Mouse (Mus musculus) embryonic facial prominence, embryonic 14.5 days (tissue): ENCODE data around the gene Dctn2. TPM values are rescaled to one million over a fixed set of nuclear protein-coding genes. Genes with fewer than 3 reads are reported as not detected.

Experiments used
- ATAC-seq: fragments of 200-750 bp; cut with Nextera tagmentation; 2 replicates; pipeline ENCODE4 v1.8.0; 2017; ENCODE audit warnings: low read depth, moderate number of reproducible peaks, moderate TSS enrichment
- DNase-seq: peaks from one replicate; pipeline ENCODE4 v3.0.0-alpha.2; 2015; ENCODE audit warnings: low spot score
- H3K27ac ChIP-seq: fragments of 300-500 bp; sonication (generic); replicated peaks from 2 replicates; pipeline ENCODE4 v1.5.1; 2014; ENCODE audit warnings: low read depth, mild to moderate bottlenecking, low read length, moderate library complexity
- H3K27me3 ChIP-seq: fragments of 300-500 bp; sonication (generic); replicated peaks from 2 replicates; pipeline ENCODE4 v1.6.1; 2014; ENCODE audit warnings: low read length; ENCODE audit not compliant: control insufficient read depth, insufficient read depth
- H3K36me3 ChIP-seq: fragments of 300-500 bp; sonication (generic); 2 replicates; pipeline ENCODE4 v1.6.1; 2014; ENCODE audit warnings: low read length, mixed read lengths; ENCODE audit not compliant: control insufficient read depth, insufficient read depth
- H3K4me1 ChIP-seq: fragments of 300-500 bp; sonication (generic); 2 replicates; pipeline ENCODE4 v1.6.1; 2014; ENCODE audit warnings: antibody characterized with exemption, low read length; ENCODE audit not compliant: control insufficient read depth, insufficient read depth
- H3K4me2 ChIP-seq: fragments of 300-500 bp; sonication (generic); 2 replicates; pipeline ENCODE4 v1.6.1; 2014; ENCODE audit warnings: low read depth, mild to moderate bottlenecking, low read length, moderate library complexity, mixed read lengths
- H3K4me3 ChIP-seq: fragments of 300-500 bp; sonication (generic); 2 replicates; pipeline ENCODE4 v1.5.1; 2014; ENCODE audit warnings: low read depth, mild to moderate bottlenecking, low read length
- H3K9ac ChIP-seq: fragments of 300-500 bp; sonication (generic); 2 replicates; pipeline ENCODE4 v1.6.1; 2014; ENCODE audit warnings: low read depth, mild to moderate bottlenecking, low read length, moderate library complexity, mixed read lengths
- H3K9me3 ChIP-seq: fragments of 300-500 bp; sonication (generic); 2 replicates; pipeline ENCODE4 v1.6.1; 2016; ENCODE audit warnings: low read length; ENCODE audit not compliant: control insufficient read depth
- WGBS: fragments of 180-500 bp; shearing (Covaris S2); extraction: QIAGEN DNeasy Blood & Tissue Kit; methylation state at CpG from one replicate; pipeline ENCODE4 v1.1.7; 2014; 5-methylcytosine and 5-hydroxymethylcytosine counted together
- polyA plus RNA-seq: library from polyadenylated mRNA; unstranded; fragments of >200 nt; fragmentation: Nextera tagmentation; extraction: Ambion mirVana; gene quantifications from 2 replicates; pipeline ENCODE4 v1.2.1, GENCODE M21; 2014

Gene Dctn2
- polyA plus RNA-seq, 1 experiment from 2014 or later = 166 TPM

DNA sequence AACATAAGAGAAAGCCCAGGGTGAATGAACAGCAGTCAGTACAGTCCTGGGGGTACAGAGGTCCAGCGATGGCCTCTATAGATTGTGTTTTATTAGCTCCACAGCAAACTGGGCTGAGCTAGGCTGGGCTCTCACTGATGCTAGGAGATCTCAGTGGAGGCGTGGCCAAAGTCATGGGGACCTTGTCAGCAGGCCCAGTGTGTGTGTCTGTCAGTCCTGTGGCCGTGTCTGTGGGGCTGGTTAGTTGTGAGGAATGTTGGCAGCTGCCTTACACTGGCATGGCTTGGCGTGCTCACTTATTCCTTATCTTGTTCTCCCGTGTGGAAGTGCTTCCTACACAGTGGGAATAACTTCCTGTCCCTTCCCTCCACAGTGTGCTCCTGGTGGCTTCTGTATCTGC lies 2.2 kb downstream of the Dctn2 start:
- Histone ChIP-seq H3K9ac (no peak overlapping the region), H3K36me3 (peaks cover 50% of the 10 kb centered on the region)

GRCm38 (mm10) chr10:127269036-127269435 lies 2.9 kb downstream of the Dctn2 start:
- H3K36me3 ChIP-seq = peaks cover 54% of the 10 kb centered on the region
- H3K9ac ChIP-seq = no peak overlapping the region

More for the DNA sequence above, 2.2 kb downstream of the Dctn2 start:
- DNase-seq (no peak), ATAC-seq (no peak)
- Histone ChIP-seq H3K27ac (no peak overlapping the region), H3K4me1 (peaks cover 7% of the 10 kb centered on the region), H3K4me2 (no peak overlapping the region), H3K4me3 (no peak overlapping the region), H3K9me3 (no peaks in the 10 kb centered on the region), H3K27me3 (peaks cover 6% of the 10 kb centered on the region; the same call in 1 of the 2 replicates)
- 80% methylated on average over 5 of the region's 5 CpGs for WGBS

DNA sequence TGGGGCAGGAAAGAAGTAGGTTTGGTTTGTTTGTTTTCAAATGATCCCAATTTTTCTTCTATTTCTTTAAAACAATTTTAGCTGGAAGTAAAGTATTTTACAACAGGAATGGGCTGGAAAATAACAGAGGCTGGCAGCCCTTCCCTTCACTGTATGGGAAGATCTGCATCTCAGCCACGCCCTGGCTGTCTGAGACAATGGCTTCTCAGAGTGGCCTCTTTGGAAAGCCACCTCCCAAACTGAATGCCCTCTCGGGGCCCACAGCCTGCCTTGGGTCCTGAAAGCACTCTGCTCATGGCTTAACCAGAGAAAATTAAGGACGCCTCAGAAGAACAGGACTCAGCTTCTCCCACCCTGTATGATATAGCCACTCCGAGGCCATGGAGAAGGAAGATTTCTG lies 3.7 kb downstream of the Dctn2 start:
- ATAC-seq (no peak), DNase-seq (no peak)
- no peak overlapping the region for H3K27ac ChIP-seq
- H3K9me3 ChIP-seq = no peaks in the 10 kb centered on the region
- no peaks in the 10 kb centered on the region for H3K27me3 ChIP-seq
- H3K36me3 ChIP-seq = peaks cover 60% of the 10 kb centered on the region
- peaks cover 7% of the 10 kb centered on the region for H3K4me1 ChIP-seq
- 81% methylated on average over 4 of the region's 4 CpGs for WGBS
- no peak overlapping the region for H3K4me2 ChIP-seq
- H3K4me3 ChIP-seq = no peak overlapping the region
- H3K9ac ChIP-seq = no peak overlapping the region

More at GRCm38 (mm10) chr10:127269036-127269435, 2.9 kb downstream of the Dctn2 start:
- WGBS = 84% methylated on average over 12 of the region's 12 CpGs
- Histone ChIP-seq H3K27me3 (peaks cover 6% of the 10 kb centered on the region; the same call in 1 of the 2 replicates), H3K9me3 (no peaks in the 10 kb centered on the region), H3K27ac (no peak overlapping the region), H3K4me3 (no peak overlapping the region), H3K4me2 (no peak overlapping the region), H3K4me1 (peaks cover 7% of the 10 kb centered on the region)
- ATAC-seq = no peak
- no peak for DNase-seq

DNA sequence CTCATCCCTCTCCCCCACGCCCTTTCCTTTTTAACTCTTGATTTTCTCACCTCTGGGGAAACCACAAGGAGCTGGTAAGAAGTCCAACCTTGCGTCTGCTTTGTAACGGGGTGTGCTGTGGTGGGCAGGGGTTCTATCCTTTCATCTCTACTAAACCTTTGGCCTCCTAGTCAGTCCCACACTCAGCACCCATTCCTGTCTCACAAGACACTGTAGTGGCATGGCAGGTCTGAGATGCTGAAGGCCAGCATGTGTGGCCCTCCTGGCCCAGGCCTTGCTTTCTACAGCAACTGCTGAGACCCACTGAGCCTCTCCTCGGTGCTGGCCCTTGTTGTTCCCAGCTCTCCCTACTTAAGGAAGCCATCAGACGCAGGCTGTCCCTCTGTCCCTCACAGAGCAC lies 6.2 kb downstream of the Dctn2 start:
- H3K4me3 ChIP-seq = no peak overlapping the region
- no peaks in the 10 kb centered on the region for H3K27me3 ChIP-seq
- 91% methylated on average over 5 of the region's 5 CpGs for WGBS
- H3K36me3 ChIP-seq = peaks cover 85% of the 10 kb centered on the region
- no peak overlapping the region for H3K4me2 ChIP-seq
- H3K9me3 ChIP-seq = no peaks in the 10 kb centered on the region
- no peak for DNase-seq
- H3K4me1 ChIP-seq = peaks cover 2% of the 10 kb centered on the region
- no peak for ATAC-seq
- H3K9ac ChIP-seq = no peak overlapping the region
- H3K27ac ChIP-seq = no peak overlapping the region

DNA sequence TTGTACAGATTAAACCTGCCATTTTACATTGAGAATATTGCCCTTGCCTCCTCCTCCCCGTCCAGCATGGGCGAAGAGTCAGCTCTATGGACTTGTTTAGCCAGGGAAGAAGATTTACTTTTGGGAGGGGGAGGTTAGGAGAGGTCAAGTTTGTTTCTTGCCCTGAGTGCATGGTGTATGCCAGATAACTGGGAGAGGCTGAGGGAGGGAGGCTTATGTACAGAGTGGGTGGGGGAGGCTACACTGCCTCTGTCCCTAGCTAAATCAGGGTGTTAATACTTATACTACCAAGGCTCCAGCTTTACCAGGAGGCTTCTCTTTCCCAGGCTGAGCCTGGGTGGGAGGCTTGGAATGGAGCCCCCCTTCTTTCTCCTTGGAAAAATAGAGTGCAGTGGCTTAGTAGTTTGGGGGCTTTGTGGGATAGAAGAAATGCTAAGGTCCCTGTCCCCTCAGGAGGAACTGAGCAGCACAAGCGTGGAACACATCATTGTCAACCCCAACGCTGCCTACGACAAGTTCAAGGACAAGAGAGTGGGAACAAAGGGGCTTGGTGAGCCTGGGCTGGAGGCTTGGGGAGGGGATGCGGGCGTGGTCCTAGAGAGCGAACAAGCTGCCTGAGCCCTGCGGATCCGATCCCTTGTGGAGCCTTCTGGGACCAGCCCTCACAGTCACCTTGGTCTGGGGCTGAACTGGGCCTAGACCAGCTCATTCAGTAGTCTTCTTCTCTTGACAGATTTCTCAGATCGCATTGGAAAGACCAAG lies 8.3 kb downstream of the Dctn2 start:
- DNase-seq = no peak

GRCm38 (mm10) chr10:127279730-127280129 lies 13.6 kb downstream of the Dctn2 start:
- Histone ChIP-seq H3K9me3 (no peaks in the 10 kb centered on the region), H3K27me3 (no peaks in the 10 kb centered on the region), H3K4me1 (no peaks in the 10 kb centered on the region), H3K36me3 (peaks cover 100% of the 10 kb centered on the region), H3K9ac (no peak overlapping the region), H3K27ac (no peak overlapping the region), H3K4me2 (no peak overlapping the region), H3K4me3 (no peak overlapping the region)
- DNase-seq (no peak), ATAC-seq (no peak)
- 90% methylated on average over 2 of the region's 2 CpGs for WGBS

More for the DNA sequence above, 8.3 kb downstream of the Dctn2 start:
- Histone ChIP-seq H3K27me3 (no peaks in the 10 kb centered on the region), H3K4me1 (no peaks in the 10 kb centered on the region), H3K4me3 (no peak overlapping the region), H3K9me3 (no peaks in the 10 kb centered on the region), H3K4me2 (no peak overlapping the region), H3K9ac (no peak overlapping the region), H3K36me3 (peaks cover 93% of the 10 kb centered on the region), H3K27ac (no peak overlapping the region)
- 93% methylated on average over 11 of the region's 11 CpGs for WGBS
- ATAC-seq = no peak

DNA sequence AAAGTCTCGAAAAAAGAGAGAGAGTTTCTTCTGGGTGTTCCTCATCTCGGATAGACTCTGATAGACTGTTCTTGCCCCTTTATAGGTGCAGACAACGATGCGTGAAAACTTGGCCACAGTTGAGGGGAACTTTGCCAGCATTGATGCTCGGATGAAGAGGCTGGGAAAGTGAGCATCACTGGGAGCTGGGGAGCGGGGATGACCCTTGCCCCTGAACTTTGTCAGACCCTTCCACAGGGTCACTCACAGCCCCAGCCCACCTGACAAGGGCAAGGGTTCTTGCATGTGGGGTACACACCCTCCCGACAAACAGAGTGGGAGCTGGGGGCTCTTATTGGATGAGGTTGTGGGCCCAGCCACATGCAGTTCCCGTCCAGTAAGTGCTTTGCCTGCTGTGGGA lies 15.1 kb downstream of the Dctn2 start:
- peaks cover 100% of the 10 kb centered on the region for H3K36me3 ChIP-seq
- no peaks in the 10 kb centered on the region for H3K9me3 ChIP-seq
- no peak overlapping the region for H3K27ac ChIP-seq
- H3K9ac ChIP-seq = no peak overlapping the region
- H3K27me3 ChIP-seq = no peaks in the 10 kb centered on the region
- DNase-seq (no peak), ATAC-seq (no peak)
- no peak overlapping the region for H3K4me3 ChIP-seq
- WGBS = 89% methylated on average over 8 of the region's 8 CpGs
- H3K4me2 ChIP-seq = no peak overlapping the region
- peaks cover 2% of the 10 kb centered on the region; the same call in 1 of the 2 replicates for H3K4me1 ChIP-seq

- Histone ChIP-seq H3K4me1 (peaks cover 15% of the 10 kb centered on the region), H3K36me3 (peaks cover 96% of the 10 kb centered on the region), H3K4me3 (no peak overlapping the region), H3K27ac (no peak overlapping the region), H3K27me3 (no peaks in the 10 kb centered on the region), H3K4me2 (no peak overlapping the region), H3K9me3 (no peaks in the 10 kb centered on the region), H3K9ac (no peak overlapping the region)
- DNase-seq = no peak
- ATAC-seq = no peak
- 77% methylated on average over 10 of the region's 13 CpGs for whole genome bisulfite sequencing
Measured at GRCm38 (mm10) chr10:127282620-127283215, 16.6 kb downstream of the Dctn2 start.
